Mouse (Mus musculus): Measurements from ENCODE around the gene Mutyh. TPM values are rescaled to one million over a fixed set of nuclear protein-coding genes. Genes with fewer than 3 reads are reported as not detected.

Mutyh gene
- polyA plus RNA-seq, 1 experiment from 2014 or later: 8.3 TPM

DNA sequence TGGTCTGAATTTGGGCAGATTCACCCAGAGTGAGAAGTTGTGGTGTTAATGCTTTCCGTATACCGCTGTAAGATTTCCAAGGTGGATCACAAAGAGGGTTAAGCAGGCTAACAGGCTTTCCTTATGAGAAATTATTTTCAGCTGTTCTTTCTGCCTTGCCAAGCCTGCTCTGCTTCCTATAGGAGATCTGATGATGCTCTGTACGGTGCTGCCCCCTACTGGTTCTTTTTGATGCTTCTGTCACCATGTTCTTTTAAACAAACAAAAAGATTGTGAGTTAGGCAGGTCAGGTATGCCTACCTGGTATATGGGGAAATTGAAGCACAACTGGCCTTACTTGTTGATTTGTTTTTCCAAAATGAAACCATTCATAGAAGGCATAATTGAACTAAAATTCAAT lies 18.6 kb upstream of the Mutyh start:
- Histone ChIP-seq H3K27me3 (no peaks in the 10 kb centered on the region), H3K4me1 (replicated peaks) (no peaks in the 10 kb centered on the region), H3K36me3 (no peaks in the 10 kb centered on the region), H3K9me3 (no peaks in the 10 kb centered on the region), H3K9ac (no peak overlapping the region), H3K4me2 (no peak overlapping the region), H3K27ac (replicated peaks) (no peak overlapping the region), H3K4me3 (no peak overlapping the region)
- ATAC-seq (ENCODE audit: low read depth): peak; percentile 53
- 7% methylated on average over 3 of the region's 3 CpGs for WGBS

DNA sequence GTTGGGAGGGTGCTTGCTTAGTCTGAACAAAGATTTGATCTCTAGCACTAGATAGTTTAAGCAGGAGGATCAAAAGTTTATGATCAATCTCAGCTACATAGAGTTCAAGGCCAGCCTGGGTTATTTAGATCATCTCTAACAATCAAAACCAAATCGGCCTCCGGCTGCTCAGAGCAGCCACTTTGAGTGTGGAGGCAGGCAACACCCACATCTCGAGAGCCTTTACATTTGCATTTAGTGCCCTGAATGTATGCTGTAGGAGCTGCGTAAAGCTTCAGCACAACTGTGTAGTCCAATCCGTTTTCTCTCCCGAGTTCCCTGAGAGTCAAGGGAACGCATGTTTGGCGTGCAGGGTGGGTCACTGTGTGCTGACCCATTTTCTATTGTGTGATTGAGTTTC lies 15.1 kb upstream of the Mutyh start:
- no peaks in the 10 kb centered on the region for H3K9me3 ChIP-seq
- H3K36me3 ChIP-seq: no peaks in the 10 kb centered on the region
- H3K4me1 ChIP-seq (replicated peaks): no peaks in the 10 kb centered on the region
- WGBS: 87% methylated on average over 8 of the region's 8 CpGs
- ATAC-seq (ENCODE audit: low read depth): no peak
- H3K4me2 ChIP-seq: no peak overlapping the region
- H3K9ac ChIP-seq: no peak overlapping the region
- no peaks in the 10 kb centered on the region for H3K27me3 ChIP-seq
- no peak overlapping the region for H3K27ac ChIP-seq (replicated peaks)
- H3K4me3 ChIP-seq: no peak overlapping the region

DNA sequence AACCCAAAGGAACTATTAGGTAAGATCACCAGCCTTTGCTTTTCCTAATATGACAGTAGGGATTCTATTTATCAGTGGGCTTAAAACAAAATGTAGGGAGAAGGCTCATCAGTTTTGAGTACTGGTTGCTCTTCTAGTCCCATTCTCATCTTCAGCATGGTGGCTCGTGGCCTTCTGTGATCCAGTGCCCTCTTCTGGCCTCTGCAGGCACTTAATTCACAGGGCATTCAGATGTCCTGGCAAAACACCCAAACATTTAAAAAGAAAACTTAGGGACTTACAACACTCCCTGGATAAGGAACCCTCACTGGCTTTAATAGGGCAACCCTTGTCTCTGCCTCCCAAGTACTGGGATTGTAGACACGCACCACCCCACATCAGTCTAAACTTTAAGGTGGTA lies 13.2 kb upstream of the Mutyh start:
- no peaks in the 10 kb centered on the region for H3K27me3 ChIP-seq
- ATAC-seq (ENCODE audit: low read depth): no peak
- 76% methylated on average over 2 of the region's 2 CpGs for WGBS
- H3K36me3 ChIP-seq: no peaks in the 10 kb centered on the region
- H3K4me1 ChIP-seq (replicated peaks): no peaks in the 10 kb centered on the region
- H3K27ac ChIP-seq (replicated peaks): no peak overlapping the region
- H3K4me2 ChIP-seq: no peak overlapping the region
- no peaks in the 10 kb centered on the region for H3K9me3 ChIP-seq
- H3K9ac ChIP-seq: no peak overlapping the region
- no peak overlapping the region for H3K4me3 ChIP-seq

DNA sequence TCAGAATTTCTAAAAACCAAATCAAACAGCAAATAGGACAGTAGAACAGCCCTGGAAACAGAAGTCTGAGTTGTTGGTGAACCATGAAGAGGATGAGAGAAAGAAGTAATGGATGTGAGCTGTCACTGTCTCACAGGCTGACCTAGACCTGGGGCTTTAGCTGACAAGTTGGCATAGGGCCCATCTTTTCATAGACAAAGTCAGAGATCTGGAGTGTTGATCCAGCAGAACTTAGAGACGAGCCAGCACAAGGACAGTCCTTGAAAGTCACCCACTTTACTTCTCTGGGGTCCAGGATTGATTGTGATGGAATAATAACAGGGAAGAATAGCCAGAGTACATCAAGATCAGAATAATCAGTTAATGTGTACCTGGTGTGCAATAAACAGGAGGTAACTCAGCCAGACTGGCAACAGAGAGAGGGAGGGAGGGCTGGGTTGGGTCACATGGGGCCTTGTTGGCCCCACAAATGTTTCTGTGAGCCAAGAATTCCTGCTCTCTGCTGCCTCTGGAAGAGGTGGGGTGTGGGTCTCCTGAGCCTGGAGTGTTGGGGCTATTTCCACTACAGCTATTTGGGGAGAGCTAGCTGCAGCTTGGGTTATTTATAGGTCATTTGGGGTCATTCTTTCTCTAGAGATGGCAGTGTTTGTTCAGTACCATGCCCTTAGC lies 10.9 kb upstream of the Mutyh start:
- Histone ChIP-seq H3K9ac (no peak overlapping the region), H3K4me1 (replicated peaks) (no peaks in the 10 kb centered on the region), H3K4me2 (no peak overlapping the region), H3K36me3 (peaks cover 4% of the 10 kb centered on the region; the same call in 1 of the 2 replicates), H3K9me3 (no peaks in the 10 kb centered on the region), H3K27ac (replicated peaks) (no peak overlapping the region), H3K4me3 (no peak overlapping the region), H3K27me3 (no peaks in the 10 kb centered on the region)
- WGBS: 72% methylated on average over 1 of the region's 1 CpGs
- no peak for ATAC-seq (ENCODE audit: low read depth)

DNA sequence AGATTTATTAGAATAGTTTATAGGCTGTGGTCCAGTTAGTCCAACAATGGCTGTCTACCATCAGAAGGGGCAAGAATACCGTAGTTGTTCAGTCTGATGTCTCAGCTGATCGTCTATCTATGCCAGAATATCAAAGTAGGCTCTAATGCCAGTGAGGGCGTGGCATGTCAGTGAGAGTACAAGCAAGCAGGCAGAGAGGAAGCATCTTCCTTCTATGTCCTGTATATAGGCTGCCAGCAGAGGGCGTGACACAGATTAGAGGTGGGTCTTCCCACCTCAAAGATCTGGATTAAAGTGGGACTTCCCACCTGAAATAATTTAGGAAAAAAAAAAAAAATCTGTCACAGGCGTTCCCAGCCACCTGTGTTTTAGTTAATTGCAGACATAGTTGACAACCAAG lies 7.6 kb upstream of the Mutyh start:
- Histone ChIP-seq H3K36me3 (peaks cover 36% of the 10 kb centered on the region), H3K27me3 (no peaks in the 10 kb centered on the region), H3K9me3 (no peaks in the 10 kb centered on the region), H3K4me3 (no peak overlapping the region), H3K27ac (replicated peaks) (no peak overlapping the region), H3K4me2 (no peak overlapping the region), H3K9ac (no peak overlapping the region), H3K4me1 (replicated peaks) (no peaks in the 10 kb centered on the region)
- ATAC-seq (ENCODE audit: low read depth): no peak
- 42% methylated on average over 5 of the region's 5 CpGs for WGBS

DNA sequence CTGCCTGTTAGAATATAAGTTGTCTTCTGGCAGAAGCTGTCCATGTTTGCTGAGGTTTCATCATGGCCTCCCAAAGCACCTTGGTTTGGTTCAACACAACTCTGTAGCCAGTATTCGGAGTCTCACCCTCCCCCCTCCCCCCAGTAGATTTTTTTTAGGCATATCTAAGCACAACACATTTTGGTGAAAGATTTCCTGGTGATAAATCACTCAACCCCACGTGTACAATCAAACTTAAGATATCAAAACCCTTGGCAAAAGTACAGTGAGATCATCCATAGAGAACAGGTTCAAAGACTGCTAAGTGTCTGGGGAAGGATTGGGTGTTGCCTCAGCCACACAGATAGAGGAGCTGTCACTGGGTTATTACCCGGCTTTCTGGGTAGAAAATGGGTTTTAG lies 3.5 kb downstream of the Mutyh start:
- Histone ChIP-seq H3K4me3 (no peak overlapping the region), H3K4me1 (replicated peaks) (peaks cover 13% of the 10 kb centered on the region), H3K27me3 (no peaks in the 10 kb centered on the region), H3K9me3 (no peaks in the 10 kb centered on the region), H3K27ac (replicated peaks) (no peak overlapping the region), H3K4me2 (no peak overlapping the region), H3K9ac (no peak overlapping the region), H3K36me3 (no peaks in the 10 kb centered on the region)
- no peak for ATAC-seq (ENCODE audit: low read depth)
- 81% methylated on average over 3 of the region's 3 CpGs for whole genome bisulfite sequencing

DNA sequence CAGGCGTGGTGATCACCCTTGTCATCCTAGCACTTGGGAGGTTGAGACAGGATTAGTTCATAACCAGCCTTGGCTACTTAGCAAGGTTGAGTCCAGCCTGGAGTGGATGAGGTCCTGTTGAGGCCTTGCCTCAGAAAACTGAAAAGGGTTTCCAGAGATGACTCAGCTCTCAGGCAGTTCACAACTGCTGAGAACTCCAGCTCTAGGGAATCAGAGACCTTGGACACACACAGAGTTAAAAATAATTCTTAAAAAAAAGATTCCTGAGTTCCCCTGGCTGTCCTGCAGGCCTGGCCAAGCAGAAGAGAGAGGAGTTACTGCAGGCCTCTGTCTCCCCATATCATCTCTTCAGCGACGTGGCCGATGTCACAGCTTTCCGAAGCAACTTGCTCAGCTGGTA lies 7.8 kb downstream of the Mutyh start:
- H3K9ac ChIP-seq: no peak overlapping the region
- no peaks in the 10 kb centered on the region for H3K9me3 ChIP-seq
- H3K36me3 ChIP-seq: no peaks in the 10 kb centered on the region; the same call in 1 of the 2 replicates
- H3K4me3 ChIP-seq: no peak overlapping the region
- no peak overlapping the region for H3K27ac ChIP-seq (replicated peaks)
- H3K4me1 ChIP-seq (replicated peaks): no peaks in the 10 kb centered on the region
- no peak overlapping the region for H3K4me2 ChIP-seq
- ATAC-seq (ENCODE audit: low read depth): no peak
- 80% methylated on average over 5 of the region's 5 CpGs for WGBS
- peaks cover 10% of the 10 kb centered on the region for H3K27me3 ChIP-seq

DNA sequence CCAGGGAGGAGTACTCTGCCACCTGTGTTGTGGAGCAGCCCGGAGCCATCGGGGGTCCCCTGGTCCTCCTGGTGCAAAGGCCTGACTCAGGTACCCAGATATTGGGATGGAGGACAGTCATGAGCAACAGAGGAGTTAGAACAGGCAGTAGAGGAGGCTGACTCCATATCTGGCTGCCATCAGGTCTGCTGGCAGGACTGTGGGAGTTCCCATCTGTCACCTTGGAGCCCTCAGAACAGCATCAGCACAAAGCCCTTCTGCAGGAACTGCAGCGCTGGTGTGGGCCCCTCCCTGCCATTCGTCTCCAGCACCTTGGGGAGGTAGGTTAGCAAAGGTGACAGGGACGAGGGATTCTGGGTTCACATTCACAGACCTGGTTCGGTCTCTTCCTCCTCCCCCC lies 10.0 kb downstream of the Mutyh start:
- Histone ChIP-seq H3K36me3 (no peaks in the 10 kb centered on the region; the same call in 1 of the 2 replicates), H3K27me3 (peaks cover 26% of the 10 kb centered on the region), H3K9me3 (no peaks in the 10 kb centered on the region), H3K4me1 (replicated peaks) (peaks cover 13% of the 10 kb centered on the region), H3K27ac (replicated peaks) (no peak overlapping the region), H3K4me2 (no peak overlapping the region), H3K4me3 (no peak overlapping the region), H3K9ac (no peak overlapping the region)
- ATAC-seq (ENCODE audit: low read depth): no peak
- 93% methylated on average over 6 of the region's 6 CpGs for WGBS

DNA sequence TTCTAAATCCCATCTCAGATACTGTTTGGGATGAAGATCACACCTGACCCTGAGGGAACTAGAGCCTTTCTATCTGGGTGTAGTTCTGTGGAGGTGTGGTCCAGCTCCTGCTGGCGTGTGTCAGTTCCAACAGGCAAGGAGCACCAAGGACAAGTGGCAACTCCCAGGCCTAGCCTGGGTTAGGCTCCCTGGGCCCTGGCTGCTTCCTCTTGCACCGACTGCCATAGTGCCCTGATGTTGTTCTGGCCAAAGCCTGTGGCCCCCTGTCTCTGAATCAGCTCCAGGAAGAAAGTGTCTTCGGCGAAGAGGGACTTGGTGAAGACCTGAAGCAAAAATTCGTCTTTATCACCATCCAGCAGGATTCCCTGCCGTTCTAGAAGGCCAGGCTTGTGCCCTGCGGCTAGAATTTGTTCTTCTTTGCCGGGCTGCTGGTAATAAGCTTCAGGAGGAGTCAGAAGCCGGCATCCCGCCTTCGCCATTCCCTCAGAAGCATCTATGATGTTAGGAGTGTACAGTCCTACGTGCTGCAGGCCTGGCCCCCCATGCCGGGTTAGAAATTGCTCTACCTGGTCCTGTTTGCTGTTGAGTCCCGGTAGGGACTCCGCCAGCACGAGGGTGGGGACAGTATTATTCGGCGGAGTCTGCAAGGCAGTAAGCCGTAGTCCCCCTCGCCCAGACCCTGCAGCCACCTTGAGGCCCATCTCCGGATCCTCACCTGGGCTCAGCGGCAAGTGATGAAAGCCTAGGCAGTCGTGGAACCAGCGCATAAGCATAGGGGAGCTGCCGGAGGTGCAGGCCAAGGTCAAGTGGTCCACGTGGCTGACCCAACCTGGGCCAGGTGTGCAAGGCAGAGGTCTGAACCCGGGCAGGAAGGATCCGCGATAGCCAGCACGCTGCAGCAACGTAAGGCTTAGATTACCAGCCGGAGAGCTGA lies 12.7 kb downstream of the Mutyh start:
- no peaks in the 10 kb centered on the region for H3K9me3 ChIP-seq
- H3K4me3 ChIP-seq: peak overlapping the region; percentile 43
- 0 out of 2 replicates have a peak, but pooled peaks have one; percentile 12 for ATAC-seq (ENCODE audit: low read depth)
- peak overlapping the region; percentile 90 for H3K4me2 ChIP-seq
- no peak overlapping the region for H3K27ac ChIP-seq (replicated peaks)
- peaks cover 23% of the 10 kb centered on the region for H3K4me1 ChIP-seq (replicated peaks)
- H3K9ac ChIP-seq: peak overlapping the region; percentile 67
- H3K36me3 ChIP-seq: no peaks in the 10 kb centered on the region; the same call in 1 of the 2 replicates
- WGBS: 21% methylated on average over 32 of the region's 32 CpGs
- H3K27me3 ChIP-seq: peaks cover 26% of the 10 kb centered on the region

DNA sequence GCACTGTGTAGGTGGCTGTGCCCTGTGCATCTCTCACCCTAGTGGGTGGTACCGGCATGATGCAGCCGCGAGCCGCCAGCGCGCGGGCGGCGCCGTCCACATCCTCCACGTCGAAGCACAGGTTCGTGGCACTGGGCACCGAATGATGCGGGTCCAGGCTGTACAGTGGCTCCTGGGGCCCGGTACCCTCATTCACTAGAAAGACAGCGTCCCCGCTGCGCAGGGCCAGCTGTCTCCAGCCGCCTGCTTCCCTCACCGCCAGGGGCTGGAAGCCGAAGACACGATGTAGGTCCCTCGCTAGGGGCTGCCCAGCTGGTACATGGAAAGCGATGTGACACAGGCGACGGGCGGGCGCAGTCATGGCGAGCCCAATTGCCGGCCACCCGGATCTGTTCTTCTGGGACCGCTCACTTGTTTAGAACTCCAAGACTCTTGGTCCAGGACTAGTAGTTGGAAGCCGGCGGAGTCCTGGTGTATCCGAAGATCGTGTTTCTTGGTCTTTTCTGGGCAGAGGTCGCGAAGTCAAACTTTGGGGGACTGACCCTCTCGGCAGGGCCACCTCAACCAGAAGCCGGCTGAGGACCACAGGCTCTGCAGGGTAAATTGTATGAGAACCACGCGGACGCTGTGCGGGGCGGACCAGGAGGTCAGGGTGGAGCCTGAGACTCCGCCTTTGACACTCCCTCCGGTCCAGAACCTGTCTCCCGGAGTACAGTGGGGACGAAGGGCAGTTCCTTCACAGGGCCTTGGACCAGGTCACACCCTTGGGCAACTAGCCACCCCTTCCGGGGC lies 13.6 kb downstream of the Mutyh start:
- no peak overlapping the region for H3K27ac ChIP-seq (replicated peaks)
- peak overlapping the region; percentile 67 for H3K9ac ChIP-seq
- peak overlapping the region; percentile 90 for H3K4me2 ChIP-seq
- no peaks in the 10 kb centered on the region; the same call in 1 of the 2 replicates for H3K36me3 ChIP-seq
- peaks cover 26% of the 10 kb centered on the region for H3K27me3 ChIP-seq
- WGBS: under 1% methylated on average over 51 of the region's 51 CpGs
- peak overlapping the region; percentile 43 for H3K4me3 ChIP-seq
- peak; percentile 65 for ATAC-seq (ENCODE audit: low read depth)
- H3K9me3 ChIP-seq: no peaks in the 10 kb centered on the region
- peaks cover 29% of the 10 kb centered on the region for H3K4me1 ChIP-seq (replicated peaks)

DNA sequence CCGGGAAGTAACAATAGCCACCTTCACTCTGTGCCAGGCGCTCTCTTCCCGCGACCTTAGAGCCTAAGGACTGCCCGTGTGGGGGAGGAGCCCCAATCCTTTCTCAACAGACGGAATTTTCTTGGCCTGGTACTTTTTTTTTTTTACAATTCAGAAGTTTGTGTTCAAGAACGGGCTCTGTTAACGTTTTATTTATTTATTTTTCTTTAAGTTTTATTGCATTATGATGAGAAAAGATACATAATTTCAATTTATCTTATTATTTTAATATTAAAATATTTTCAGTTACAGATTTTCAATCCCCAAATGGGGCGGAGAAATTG lies 14.1 kb downstream of the Mutyh start, which contains the start of gene Hpdl:
TSS of gene Hpdl (minus strand) at position 14 of the 323 bp plus-strand sequence.
- Histone ChIP-seq H3K9ac (peak within 1 kb of the TSS; percentile 67), H3K27ac (replicated peaks) (no peak within 1 kb of the TSS), H3K9me3 (no peaks in the 10 kb centered on the region), H3K36me3 (no peaks in the 10 kb centered on the region; the same call in 1 of the 2 replicates), H3K4me3 (peak within 1 kb of the TSS; percentile 43), H3K4me1 (replicated peaks) (peaks cover 29% of the 10 kb centered on the region), H3K4me2 (peak within 1 kb of the TSS; percentile 90), H3K27me3 (peaks cover 26% of the 10 kb centered on the region)
- no peak for ATAC-seq (ENCODE audit: low read depth)
- 11% methylated on average over 9 of the region's 9 CpGs for WGBS

DNA sequence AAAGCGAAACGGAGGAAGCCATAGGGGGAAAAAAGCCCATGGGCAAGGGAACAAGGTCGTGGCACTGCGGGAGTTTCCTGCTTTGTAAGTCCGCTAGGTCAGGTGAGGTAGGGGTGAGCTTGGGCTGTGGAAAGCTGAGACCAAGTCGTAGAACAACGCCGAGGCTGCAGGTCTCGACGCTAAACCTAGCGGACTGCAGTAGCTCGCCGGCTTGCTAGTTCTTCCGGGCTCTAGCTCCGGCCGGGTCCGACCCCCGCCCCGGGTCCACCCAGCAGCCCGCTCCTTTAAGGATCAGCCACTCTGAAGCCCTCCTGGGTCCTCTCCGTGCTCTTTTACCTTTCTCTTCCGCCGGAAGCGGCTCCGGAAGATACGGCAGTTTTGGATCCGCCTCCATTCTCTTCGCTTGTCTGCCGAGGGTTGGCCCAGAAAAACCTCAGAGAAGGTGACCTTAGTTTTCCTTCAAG lies 17.1 kb downstream of the Mutyh start:
- peaks cover 38% of the 10 kb centered on the region for H3K4me1 ChIP-seq (replicated peaks)
- H3K9me3 ChIP-seq: no peaks in the 10 kb centered on the region
- peak overlapping the region; percentile 64 for H3K4me2 ChIP-seq
- peak; percentile 60 for ATAC-seq (ENCODE audit: low read depth)
- WGBS: 2% methylated on average over 29 of the region's 29 CpGs
- peak overlapping the region; percentile 51 for H3K4me3 ChIP-seq
- H3K27me3 ChIP-seq: peaks cover 23% of the 10 kb centered on the region
- H3K27ac ChIP-seq (replicated peaks): peak overlapping the region; percentile 80
- H3K9ac ChIP-seq: peak overlapping the region; percentile 73
- H3K36me3 ChIP-seq: no peaks in the 10 kb centered on the region
